Mouse (Mus musculus): ENCODE data around the gene Gm10681.
"Not testable (repeated sequence)": the region's sequence is repeated elsewhere in the genome, so short reads cannot be mapped to it uniquely, and the experiment has no call there.

Gene Gm10681

DNA sequence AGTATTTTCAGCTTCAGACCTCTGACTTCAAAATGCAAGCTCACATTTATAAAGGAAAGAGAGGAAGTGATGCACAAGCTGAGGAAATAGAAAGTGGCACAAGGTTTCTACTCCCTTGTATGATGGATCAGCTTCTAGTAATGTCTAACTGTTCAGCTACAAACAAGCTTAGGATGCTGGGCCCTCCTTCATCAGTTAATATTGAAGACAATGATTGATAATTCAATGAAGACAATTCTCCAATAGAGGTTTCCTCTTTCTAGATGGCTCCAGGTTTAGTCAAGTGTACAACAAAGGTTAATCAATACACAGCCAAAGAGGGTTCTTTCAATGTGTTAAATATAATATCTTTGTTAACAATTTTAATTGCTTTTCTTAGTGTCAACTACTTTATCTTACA is at the start of gene Gm10681:
TSS of gene Gm10681 (minus strand) at position 101 of the 400 bp plus-strand sequence.
- no peaks in the 10 kb centered on the region for H3K36me3 ChIP-seq (ENCODE audit: insufficient read depth, low read length)
- H3K4me3 ChIP-seq (replicated peaks; ENCODE audit: low read length) = no peak within 1 kb of the TSS
- TF ChIP-seq NANOG (IDR thresholded peaks at IDR 0.05; ENCODE audit: borderline replicate concordance, low read length) (no peak), POU5F1 (IDR thresholded peaks at IDR 0.05; ENCODE audit: borderline replicate concordance, low read length) (no peak), CTCF (conservative IDR thresholded peaks at IDR 0.05; ENCODE audit: low read length) (no peak)
- no peaks in the 10 kb centered on the region for H3K27me3 ChIP-seq (ENCODE audit: insufficient read depth, low read length)
- no peaks in the 10 kb centered on the region for H3K4me1 ChIP-seq (replicated peaks; ENCODE audit: low read depth, low read length)
- peaks cover 12% of the 10 kb centered on the region for H3K9me3 ChIP-seq (ENCODE audit: low read length)

DNA sequence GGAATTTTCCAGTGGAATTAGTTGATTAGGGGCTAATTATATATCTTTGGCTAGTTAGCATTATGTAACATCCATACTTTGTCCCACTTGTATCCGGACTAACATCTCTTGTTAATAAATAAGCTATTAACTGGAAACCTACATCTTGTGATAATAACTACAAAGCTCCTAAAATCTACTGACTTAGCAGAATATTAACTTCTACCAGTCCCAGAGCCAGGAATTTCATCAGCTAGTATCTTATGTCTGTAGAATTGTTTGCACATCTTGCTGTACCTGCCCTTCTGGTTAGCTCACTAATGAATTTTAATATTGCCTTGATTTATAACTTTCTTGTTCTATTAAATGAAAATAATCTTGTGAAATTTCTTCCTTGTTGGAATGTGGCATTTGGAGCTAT is 46.5 kb upstream of the Gm10681 start:
- Histone ChIP-seq H3K9me3 (ENCODE audit: low read length) (no peaks in the 10 kb centered on the region), H3K4me3 (replicated peaks; ENCODE audit: low read length) (no peak overlapping the region), H3K27me3 (ENCODE audit: insufficient read depth, low read length) (no peaks in the 10 kb centered on the region), H3K36me3 (ENCODE audit: insufficient read depth, low read length) (no peaks in the 10 kb centered on the region), H3K4me1 (replicated peaks; ENCODE audit: low read depth, low read length) (no peaks in the 10 kb centered on the region)
- TF ChIP-seq POU5F1 (IDR thresholded peaks at IDR 0.05; ENCODE audit: borderline replicate concordance, low read length) = no peak
- TF ChIP-seq NANOG (IDR thresholded peaks at IDR 0.05; ENCODE audit: borderline replicate concordance, low read length) = no peak
- TF ChIP-seq CTCF (conservative IDR thresholded peaks at IDR 0.05; ENCODE audit: low read length) = no peak

DNA sequence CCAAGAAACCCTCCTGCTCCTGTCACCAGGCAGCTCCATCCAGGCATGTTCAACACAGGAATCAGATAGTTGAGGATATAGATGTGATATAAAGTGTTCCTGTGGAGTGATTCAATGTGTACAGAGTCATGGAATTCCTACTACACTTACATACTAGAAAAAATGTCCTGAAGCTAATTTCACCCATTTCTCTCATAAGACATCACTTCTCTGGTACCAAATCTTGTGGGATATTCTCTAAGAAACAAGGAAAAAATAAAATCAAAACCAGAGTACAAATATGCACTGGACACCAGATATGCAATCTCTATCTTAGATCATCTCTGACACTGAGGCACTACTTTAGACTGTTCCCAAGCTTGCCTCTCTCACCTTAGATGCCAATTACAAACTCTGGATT is 41.5 kb upstream of the Gm10681 start, which contains the start of gene Hsd3b5:
TSS of gene Hsd3b5 (minus strand) at position 101 of the 400 bp plus-strand sequence.
- H3K36me3 ChIP-seq (ENCODE audit: insufficient read depth, low read length) = no peaks in the 10 kb centered on the region
- no peaks in the 10 kb centered on the region for H3K27me3 ChIP-seq (ENCODE audit: insufficient read depth, low read length)
- TF ChIP-seq NANOG (IDR thresholded peaks at IDR 0.05; ENCODE audit: borderline replicate concordance, low read length) (no peak), CTCF (conservative IDR thresholded peaks at IDR 0.05; ENCODE audit: low read length) (no peak), POU5F1 (IDR thresholded peaks at IDR 0.05; ENCODE audit: borderline replicate concordance, low read length) (no peak)
- H3K9me3 ChIP-seq (ENCODE audit: low read length) = no peaks in the 10 kb centered on the region
- H3K4me1 ChIP-seq (replicated peaks; ENCODE audit: low read depth, low read length) = no peaks in the 10 kb centered on the region
- no peak within 1 kb of the TSS for H3K4me3 ChIP-seq (replicated peaks; ENCODE audit: low read length)

- Histone ChIP-seq H3K4me3 (replicated peaks; ENCODE audit: low read length) (no peak overlapping the region), H3K9me3 (ENCODE audit: low read length) (no peaks in the 10 kb centered on the region), H3K36me3 (ENCODE audit: insufficient read depth, low read length) (no peaks in the 10 kb centered on the region), H3K4me1 (replicated peaks; ENCODE audit: low read depth, low read length) (no peaks in the 10 kb centered on the region), H3K27me3 (ENCODE audit: insufficient read depth, low read length) (no peaks in the 10 kb centered on the region)
- TF ChIP-seq CTCF (conservative IDR thresholded peaks at IDR 0.05; ENCODE audit: low read length) (no peak), NANOG (IDR thresholded peaks at IDR 0.05; ENCODE audit: borderline replicate concordance, low read length) (no peak), POU5F1 (IDR thresholded peaks at IDR 0.05; ENCODE audit: borderline replicate concordance, low read length) (no peak)
These were observed 41.0 kb upstream of the Gm10681 start for GRCm38 (mm10) chr3:98629633-98630032.

DNA sequence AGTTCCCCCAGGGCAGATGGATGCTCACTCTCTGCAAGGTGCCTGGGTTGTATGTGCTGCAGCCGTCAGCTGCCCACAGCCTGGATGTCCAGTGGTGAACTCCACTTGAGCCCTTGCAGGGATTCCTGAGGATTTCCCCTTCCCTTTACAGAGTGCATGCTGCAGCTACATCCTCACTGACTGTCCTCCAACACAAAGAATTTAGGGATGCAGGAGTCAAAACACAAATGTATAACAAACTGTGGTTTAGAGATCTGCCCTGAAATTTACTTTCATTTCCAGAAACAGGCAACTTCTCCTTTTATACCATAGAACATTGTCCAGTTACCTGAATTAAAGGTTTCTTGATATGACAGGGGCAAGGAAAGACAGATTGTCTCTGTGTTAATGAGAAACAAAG is 28.2 kb upstream of the Gm10681 start:
- not testable (repeated sequence) for H3K4me3 ChIP-seq (replicated peaks; ENCODE audit: low read length); H3K27me3 ChIP-seq (ENCODE audit: insufficient read depth, low read length); H3K36me3 ChIP-seq (ENCODE audit: insufficient read depth, low read length); H3K9me3 ChIP-seq (ENCODE audit: low read length); H3K4me1 ChIP-seq (replicated peaks; ENCODE audit: low read depth, low read length)

DNA sequence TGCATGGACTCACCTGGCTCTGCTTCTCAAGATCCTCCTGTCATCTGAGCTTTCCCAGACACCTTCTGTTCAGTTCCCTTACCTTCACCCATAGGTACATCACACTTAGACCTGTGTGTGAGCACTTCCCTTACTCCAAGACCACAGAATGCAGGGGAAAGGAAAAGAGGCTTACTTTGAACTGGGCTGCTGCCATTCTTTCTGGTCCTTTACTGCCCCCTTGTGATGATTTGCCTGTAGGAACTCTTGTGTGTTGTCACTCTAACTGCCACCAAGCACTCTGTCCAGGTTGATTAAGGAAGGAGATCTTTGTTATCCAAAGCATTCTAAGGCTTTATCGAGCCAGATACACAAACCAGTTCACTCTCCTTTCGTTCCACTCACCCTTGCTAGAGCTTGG is 27.6 kb upstream of the Gm10681 start:
- H3K4me1 ChIP-seq (replicated peaks; ENCODE audit: low read depth, low read length); H3K36me3 ChIP-seq (ENCODE audit: insufficient read depth, low read length); H3K9me3 ChIP-seq (ENCODE audit: low read length); H3K27me3 ChIP-seq (ENCODE audit: insufficient read depth, low read length); H3K4me3 ChIP-seq (replicated peaks; ENCODE audit: low read length): not testable (repeated sequence)

GRCm38 (mm10) chr3:98614406-98614927 is 25.9 kb upstream of the Gm10681 start:
- not testable (repeated sequence) for H3K9me3 ChIP-seq (ENCODE audit: low read length); H3K27me3 ChIP-seq (ENCODE audit: insufficient read depth, low read length); H3K36me3 ChIP-seq (ENCODE audit: insufficient read depth, low read length); H3K4me1 ChIP-seq (replicated peaks; ENCODE audit: low read depth, low read length); H3K4me3 ChIP-seq (replicated peaks; ENCODE audit: low read length)

- H3K27me3 ChIP-seq (ENCODE audit: insufficient read depth, low read length) = no peaks in the 10 kb centered on the region
- H3K9me3 ChIP-seq (ENCODE audit: low read length) = peaks cover 7% of the 10 kb centered on the region; the same call in 1 of the 2 replicates
- H3K4me3 ChIP-seq (replicated peaks; ENCODE audit: low read length) = no peak overlapping the region
- no peaks in the 10 kb centered on the region for H3K4me1 ChIP-seq (replicated peaks; ENCODE audit: low read depth, low read length)
- H3K36me3 ChIP-seq (ENCODE audit: insufficient read depth, low read length) = no peaks in the 10 kb centered on the region
- TF ChIP-seq POU5F1 (IDR thresholded peaks at IDR 0.05; ENCODE audit: borderline replicate concordance, low read length) = no peak
- no peak for TF ChIP-seq NANOG (IDR thresholded peaks at IDR 0.05; ENCODE audit: borderline replicate concordance, low read length)
- no peak for TF ChIP-seq CTCF (conservative IDR thresholded peaks at IDR 0.05; ENCODE audit: low read length)
These were observed 25.4 kb upstream of the Gm10681 start for GRCm38 (mm10) chr3:98613963-98614362.

- H3K27me3 ChIP-seq (ENCODE audit: insufficient read depth, low read length); H3K4me3 ChIP-seq (replicated peaks; ENCODE audit: low read length); H3K4me1 ChIP-seq (replicated peaks; ENCODE audit: low read depth, low read length); H3K9me3 ChIP-seq (ENCODE audit: low read length); H3K36me3 ChIP-seq (ENCODE audit: insufficient read depth, low read length): not testable (repeated sequence)
These were observed 24.9 kb upstream of the Gm10681 start for GRCm38 (mm10) chr3:98613540-98613939.

DNA sequence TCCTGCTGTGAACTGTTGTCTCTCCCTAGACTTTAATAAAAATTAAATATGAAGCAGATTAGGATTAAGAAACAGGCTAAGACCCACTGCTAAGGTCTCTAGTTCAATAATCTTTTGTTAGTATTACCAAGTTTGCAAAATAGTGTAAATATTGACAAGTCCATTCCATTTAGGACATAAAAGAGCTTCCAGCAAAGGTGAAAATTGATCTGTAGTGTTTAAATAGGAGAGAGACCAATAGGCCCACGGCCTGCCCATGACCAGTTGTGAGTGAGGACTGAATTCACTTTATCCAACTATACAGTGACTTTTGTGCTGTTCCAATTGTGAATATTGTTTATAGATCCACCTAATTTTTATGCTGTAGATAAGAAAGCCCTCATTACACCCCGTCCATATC is 886 bp downstream of the Gm10681 start:
- no peak overlapping the region for H3K4me3 ChIP-seq (replicated peaks; ENCODE audit: low read length)
- no peaks in the 10 kb centered on the region for H3K4me1 ChIP-seq (replicated peaks; ENCODE audit: low read depth, low read length)
- no peaks in the 10 kb centered on the region for H3K36me3 ChIP-seq (ENCODE audit: insufficient read depth, low read length)
- H3K9me3 ChIP-seq (ENCODE audit: low read length) = peaks cover 2% of the 10 kb centered on the region
- no peaks in the 10 kb centered on the region for H3K27me3 ChIP-seq (ENCODE audit: insufficient read depth, low read length)
- TF ChIP-seq CTCF (conservative IDR thresholded peaks at IDR 0.05; ENCODE audit: low read length) (no peak), POU5F1 (IDR thresholded peaks at IDR 0.05; ENCODE audit: borderline replicate concordance, low read length) (no peak), NANOG (IDR thresholded peaks at IDR 0.05; ENCODE audit: borderline replicate concordance, low read length) (no peak)

- H3K9me3 ChIP-seq (ENCODE audit: low read length); H3K36me3 ChIP-seq (ENCODE audit: insufficient read depth, low read length); H3K27me3 ChIP-seq (ENCODE audit: insufficient read depth, low read length); H3K4me1 ChIP-seq (replicated peaks; ENCODE audit: low read depth, low read length); H3K4me3 ChIP-seq (replicated peaks; ENCODE audit: low read length): not testable (repeated sequence)
These were observed 6.0 kb downstream of the Gm10681 start for GRCm38 (mm10) chr3:98582622-98583021.

- H3K27me3 ChIP-seq (ENCODE audit: insufficient read depth, low read length); H3K4me3 ChIP-seq (replicated peaks; ENCODE audit: low read length); H3K4me1 ChIP-seq (replicated peaks; ENCODE audit: low read depth, low read length); H3K9me3 ChIP-seq (ENCODE audit: low read length); H3K36me3 ChIP-seq (ENCODE audit: insufficient read depth, low read length): not testable (repeated sequence)
These were observed 6.4 kb downstream of the Gm10681 start for GRCm38 (mm10) chr3:98582202-98582601.

DNA sequence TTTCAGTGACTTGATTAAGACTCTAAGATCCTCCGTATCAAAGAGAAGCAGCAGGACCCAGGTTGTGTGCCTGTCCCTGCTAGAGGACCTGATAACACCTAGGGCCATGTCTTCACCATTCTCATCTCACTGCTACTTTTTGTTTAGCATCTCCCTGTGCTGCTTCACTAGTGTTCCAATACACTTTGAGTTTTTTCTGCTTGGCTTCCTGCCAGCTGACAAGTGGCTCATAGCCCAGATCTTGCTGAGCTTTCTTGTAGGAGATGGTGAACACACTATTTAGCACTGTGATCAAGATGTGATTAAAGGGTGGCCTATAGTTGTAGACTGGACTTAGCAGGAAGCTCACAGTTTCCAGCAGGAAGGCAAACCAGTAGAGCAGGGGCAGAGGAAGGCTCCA is 7.6 kb downstream of the Gm10681 start:
- not testable (repeated sequence) for H3K27me3 ChIP-seq (ENCODE audit: insufficient read depth, low read length); H3K4me1 ChIP-seq (replicated peaks; ENCODE audit: low read depth, low read length); H3K9me3 ChIP-seq (ENCODE audit: low read length); H3K4me3 ChIP-seq (replicated peaks; ENCODE audit: low read length); H3K36me3 ChIP-seq (ENCODE audit: insufficient read depth, low read length)

All from E14TG2a.4 (cell line).